Mouse (Mus musculus) liver, postnatal 0 days (tissue): ENCODE results near the gene Lsm12. TPM values are rescaled to one million over a fixed set of nuclear protein-coding genes. Genes with fewer than 3 reads are reported as not detected.

ENCODE experiments used
- ATAC-seq: fragments of 200-750 bp; cut with Nextera tagmentation; 2 replicates; pipeline ENCODE4 v1.8.0; 2017; ENCODE audit warnings: mild to moderate bottlenecking, moderate library complexity
- DNase-seq: peaks from one replicate; pipeline ENCODE4 v3.0.0-alpha.2; 2016
- H3K27ac ChIP-seq: fragments of 300-500 bp; sonication (generic); 2 replicates; pipeline ENCODE4 v1.5.1; 2014; ENCODE audit warnings: antibody characterized with exemption, moderate library complexity, mild to moderate bottlenecking, low read depth
- H3K27me3 ChIP-seq: fragments of 300-500 bp; sonication (generic); 2 replicates; pipeline ENCODE4 v1.6.1; 2014; ENCODE audit warnings: low read length, control low read depth, mixed read lengths; ENCODE audit not compliant: insufficient read depth
- H3K36me3 ChIP-seq: fragments of 300-500 bp; sonication (generic); replicated peaks from 2 replicates; pipeline ENCODE4 v1.6.1; 2014; ENCODE audit warnings: mild to moderate bottlenecking, control low read depth, low read length, moderate library complexity, mixed read lengths; ENCODE audit not compliant: insufficient read depth
- H3K4me1 ChIP-seq: fragments of 300-500 bp; sonication (generic); 2 replicates; pipeline ENCODE4 v1.6.1; 2014; ENCODE audit warnings: antibody characterized with exemption, mild to moderate bottlenecking, control low read depth; ENCODE audit not compliant: insufficient read depth
- H3K4me2 ChIP-seq: fragments of 300-500 bp; sonication (generic); 2 replicates; pipeline ENCODE4 v1.6.1; 2014; ENCODE audit warnings: low read depth, mild to moderate bottlenecking, low read length, moderate library complexity, mixed read lengths
- H3K4me3 ChIP-seq: fragments of 300-500 bp; sonication (generic); 2 replicates; pipeline ENCODE4 v1.5.1; 2014; ENCODE audit warnings: low read depth, low read length
- H3K9ac ChIP-seq: fragments of 300-500 bp; sonication (generic); replicated peaks from 2 replicates; pipeline ENCODE4 v1.6.1; 2014; ENCODE audit warnings: mild to moderate bottlenecking, moderate library complexity
- H3K9me3 ChIP-seq: fragments of 300-500 bp; sonication (generic); 2 replicates; pipeline ENCODE4 v1.6.1; 2016; ENCODE audit warnings: mild to moderate bottlenecking, control low read depth, low read length, mixed read lengths
- CTCF ChIP-seq: sonication (generic); IDR thresholded peaks from 2 replicates; pipeline ENCODE4 v1.5.1; 2016; ENCODE audit warnings: antibody characterized with exemption, low read depth
- EP300 ChIP-seq: IDR thresholded peaks from 2 replicates; pipeline ENCODE4 v1.6.1; 2016; ENCODE audit warnings: antibody characterized with exemption, low read depth, mild to moderate bottlenecking
- WGBS: fragments of 180-500 bp; shearing (Covaris S2); extraction: QIAGEN DNeasy Blood & Tissue Kit; methylation state at CpG from one replicate; pipeline ENCODE4 v1.1.7; 2014; ENCODE audit not compliant: insufficient replicate concordance; 5-methylcytosine and 5-hydroxymethylcytosine counted together
- polyA plus RNA-seq: library from polyadenylated mRNA; unstranded; fragments of >200 nt; fragmentation: Nextera tagmentation; extraction: Ambion mirVana; gene quantifications from 2 replicates; pipeline ENCODE4 v1.2.1, GENCODE M21; 2015

Lsm12 gene
- polyA plus RNA-seq, 1 experiment from 2014 or later: 55.0 TPM

- Histone ChIP-seq H3K4me1 (peaks cover 12% of the 10 kb centered on the region), H3K4me2 (no peak overlapping the region), H3K27ac (no peak overlapping the region), H3K9me3 (no peaks in the 10 kb centered on the region), H3K4me3 (no peak overlapping the region), H3K36me3 (peaks cover 42% of the 10 kb centered on the region), H3K9ac (no peak overlapping the region), H3K27me3 (no peaks in the 10 kb centered on the region)
- TF ChIP-seq CTCF (no peak), EP300 (no peak)
- 78% methylated on average over 9 of the region's 9 CpGs for WGBS
- ATAC-seq (no peak), DNase-seq (no peak)
These were observed 8.8 kb upstream of the Lsm12 start for GRCm38 (mm10) chr11:102193657-102194440.

- no peaks in the 10 kb centered on the region for H3K9me3 ChIP-seq
- TF ChIP-seq CTCF: no peak
- no peak for TF ChIP-seq EP300
- ATAC-seq: no peak
- H3K4me3 ChIP-seq: no peak overlapping the region
- no peaks in the 10 kb centered on the region for H3K27me3 ChIP-seq
- H3K36me3 ChIP-seq: peaks cover 18% of the 10 kb centered on the region
- H3K4me1 ChIP-seq: peaks cover 18% of the 10 kb centered on the region
- H3K27ac ChIP-seq: no peak overlapping the region
- DNase-seq: no peak
- peak overlapping the region; percentile 88 for H3K4me2 ChIP-seq
- WGBS: 35% methylated on average over 4 of the region's 4 CpGs
- H3K9ac ChIP-seq: no peak overlapping the region
These were observed 5.8 kb upstream of the Lsm12 start for GRCm38 (mm10) chr11:102190848-102191247.

GRCm38 (mm10) chr11:102189461-102190436 lies 4.7 kb upstream of the Lsm12 start, which contains the start of gene G6pc3:
Gene G6pc3 (plus strand): TSS chr11:102189620.
- H3K4me1 ChIP-seq: peaks cover 19% of the 10 kb centered on the region
- peak within 1 kb of the TSS; percentile 61 for H3K4me3 ChIP-seq
- under 1% methylated on average over 50 of the region's 50 CpGs for WGBS
- ATAC-seq: peak; percentile 78
- H3K36me3 ChIP-seq: peaks cover 11% of the 10 kb centered on the region
- peak within 1 kb of the TSS; percentile 65 for H3K9ac ChIP-seq
- peak within 1 kb of the TSS; percentile 88 for H3K4me2 ChIP-seq
- TF ChIP-seq CTCF (no peak), EP300 (no peak)
- H3K27ac ChIP-seq: peak within 1 kb of the TSS; percentile 57
- DNase-seq: peak; percentile 85
- no peaks in the 10 kb centered on the region for H3K27me3 ChIP-seq
- H3K9me3 ChIP-seq: no peaks in the 10 kb centered on the region

DNA sequence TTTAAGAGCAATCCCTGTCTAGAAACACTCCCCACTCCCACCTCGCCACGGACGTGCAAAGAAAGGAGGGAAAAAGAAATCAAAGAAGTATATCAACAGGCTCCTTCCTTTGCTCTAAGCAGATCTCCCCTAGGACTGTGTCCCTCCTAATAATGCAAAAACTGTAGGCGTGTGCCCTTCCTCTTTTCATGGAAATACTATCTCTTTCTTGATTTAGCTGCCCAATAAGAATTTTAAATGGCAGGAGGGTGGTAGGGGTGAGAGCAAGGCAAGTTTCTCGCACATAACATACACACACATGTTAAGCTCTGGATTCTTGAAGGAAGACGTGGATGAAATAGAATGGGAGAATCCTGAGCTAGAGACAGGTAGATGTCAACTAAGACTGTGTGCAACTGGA lies 3.9 kb upstream of the Lsm12 start:
- H3K9ac ChIP-seq: no peak overlapping the region
- peaks cover 3% of the 10 kb centered on the region; the same call in 1 of the 2 replicates for H3K36me3 ChIP-seq
- no peaks in the 10 kb centered on the region for H3K27me3 ChIP-seq
- DNase-seq: no peak
- peak overlapping the region; percentile 61 for H3K4me3 ChIP-seq
- no peak for TF ChIP-seq EP300
- TF ChIP-seq CTCF: no peak
- 51% methylated on average over 6 of the region's 6 CpGs for WGBS
- ATAC-seq: no peak
- H3K4me1 ChIP-seq: peaks cover 23% of the 10 kb centered on the region
- 0 out of 2 replicates have a peak overlapping the region, but pooled peaks have one; percentile 37 for H3K27ac ChIP-seq
- peak overlapping the region; percentile 88 for H3K4me2 ChIP-seq
- H3K9me3 ChIP-seq: no peaks in the 10 kb centered on the region

- no peak overlapping the region for H3K9ac ChIP-seq
- H3K4me2 ChIP-seq: no peak overlapping the region
- DNase-seq (no peak), ATAC-seq (no peak)
- no peak overlapping the region for H3K27ac ChIP-seq
- no peak for TF ChIP-seq EP300
- TF ChIP-seq CTCF: no peak
- peaks cover 6% of the 10 kb centered on the region for H3K36me3 ChIP-seq
- peaks cover 23% of the 10 kb centered on the region for H3K4me1 ChIP-seq
- no peaks in the 10 kb centered on the region for H3K27me3 ChIP-seq
- no peaks in the 10 kb centered on the region for H3K9me3 ChIP-seq
- no peak overlapping the region for H3K4me3 ChIP-seq
- whole genome bisulfite sequencing: 45% methylated on average over 1 of the region's 1 CpGs
These were observed 1.1 kb upstream of the Lsm12 start for GRCm38 (mm10) chr11:102186235-102186634.

DNA sequence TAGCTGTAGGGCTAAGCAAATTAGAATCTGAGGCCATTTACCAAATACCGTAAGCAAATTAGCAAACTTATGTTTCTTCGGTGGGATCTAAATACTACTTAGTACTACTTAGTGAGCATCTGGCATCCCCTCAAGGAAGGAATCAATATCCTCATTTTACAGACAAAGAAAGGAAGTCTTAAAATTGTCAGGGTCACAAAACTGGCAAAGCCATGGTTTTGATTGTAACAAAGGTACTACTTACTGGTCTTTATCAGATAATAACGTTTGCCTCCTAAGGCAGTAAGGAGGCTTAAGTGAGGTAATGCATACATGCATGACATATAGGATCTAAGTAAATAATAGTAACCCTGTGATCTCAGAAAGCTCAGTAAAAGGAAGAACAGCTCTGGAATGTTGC lies 581 bp upstream of the Lsm12 start:
- Histone ChIP-seq H3K9me3 (no peaks in the 10 kb centered on the region), H3K27ac (no peak overlapping the region), H3K9ac (peak overlapping the region; percentile 96; the same call in 1 of the 2 replicates), H3K27me3 (no peaks in the 10 kb centered on the region), H3K36me3 (peaks cover 9% of the 10 kb centered on the region), H3K4me2 (peak overlapping the region; percentile 97), H3K4me3 (peak overlapping the region; percentile 97), H3K4me1 (peaks cover 19% of the 10 kb centered on the region)
- ATAC-seq (no peak), DNase-seq (no peak)
- WGBS: 43% methylated on average over 3 of the region's 3 CpGs
- TF ChIP-seq CTCF (no peak), EP300 (no peak)
